In genomic region chr4:140713480-140714365, GRCm38 (mm10) we compare ENCODE assay signal across 7 mouse cellular contexts. TPM values are rescaled to one million over a fixed set of nuclear protein-coding genes. Genes with fewer than 3 reads are reported as not detected.
DNase-seq lines count a peak whose midpoint lies in the region; ATAC-seq and TF ChIP-seq lines count a peak whose summit lies in the region.

No protein-coding gene starts in this region.

- peak; percentile 98 for TF ChIP-seq CTCF in kidney, adult 2 months (conservative IDR thresholded peaks at IDR 0.05; ENCODE audit: insufficient read depth, insufficient read length, low read depth, low read length)

- H3K4me1 ChIP-seq in embryonic facial prominence, embryonic 11.5 days (ENCODE audit: control insufficient read depth, insufficient read depth, low read length): no peaks in the 10 kb centered on the region
- H3K4me1 ChIP-seq in kidney, adult 2 months (ENCODE audit: control insufficient read depth, insufficient read depth, low read length): no peaks in the 10 kb centered on the region
- H3K4me1 ChIP-seq in limb, embryonic 12.5 days (replicated peaks): peaks cover 12% of the 10 kb centered on the region
- peaks cover 20% of the 10 kb centered on the region for H3K4me1 ChIP-seq in midbrain, embryonic 15.5 days

- DNase-seq in adrenal gland, adult 8-10 months: peak; percentile 85
- peak; percentile 85 for DNase-seq in embryonic facial prominence, embryonic 11.5 days (ENCODE audit: low spot score)
- peak; percentile 96 for DNase-seq in heart, adult 18-20 months
- DNase-seq in kidney, adult 2 months: peak; percentile 92
- peak; percentile 68 to 84 for DNase-seq in spleen, adult 18-20 months

- no peak overlapping the region for H3K9ac ChIP-seq in embryonic facial prominence, embryonic 11.5 days (replicated peaks; ENCODE audit: low read length)
- H3K9ac ChIP-seq in limb, embryonic 12.5 days (replicated peaks): no peak overlapping the region
- no peak overlapping the region for H3K9ac ChIP-seq in midbrain, embryonic 15.5 days

- H3K4me2 ChIP-seq in embryonic facial prominence, embryonic 11.5 days (ENCODE audit: low read depth, low read length): no peak overlapping the region
- H3K4me2 ChIP-seq in limb, embryonic 12.5 days: no peak overlapping the region
- no peak overlapping the region for H3K4me2 ChIP-seq in midbrain, embryonic 15.5 days

- 63% methylated on average over 29 of the region's 29 CpGs for WGBS in embryonic facial prominence, embryonic 11.5 days
- WGBS in kidney, adult 2 months: 45% methylated on average over 29 of the region's 29 CpGs
- 63% methylated on average over 29 of the region's 29 CpGs for WGBS in limb, embryonic 12.5 days
- 23% methylated on average over 29 of the region's 29 CpGs for WGBS in midbrain, embryonic 15.5 days

- no peaks in the 10 kb centered on the region for H3K9me3 ChIP-seq in embryonic facial prominence, embryonic 11.5 days (replicated peaks; ENCODE audit: control insufficient read depth, low read length)
- no peaks in the 10 kb centered on the region for H3K9me3 ChIP-seq in limb, embryonic 12.5 days
- no peaks in the 10 kb centered on the region for H3K9me3 ChIP-seq in midbrain, embryonic 15.5 days

- no peak overlapping the region for H3K4me3 ChIP-seq in embryonic facial prominence, embryonic 11.5 days (ENCODE audit: low read depth, low read length)
- no peak overlapping the region for H3K4me3 ChIP-seq in kidney, adult 2 months (ENCODE audit: insufficient read depth, low read depth, low read length)
- no peak overlapping the region for H3K4me3 ChIP-seq in limb, embryonic 12.5 days (replicated peaks)
- H3K4me3 ChIP-seq in midbrain, embryonic 15.5 days: no peak overlapping the region

- no peak for TF ChIP-seq POLR2A in kidney, adult 2 months (IDR thresholded peaks at IDR 0.05; ENCODE audit: low read depth, low read length)

- H3K36me3 ChIP-seq in embryonic facial prominence, embryonic 11.5 days (replicated peaks; ENCODE audit: control insufficient read depth, insufficient read depth, low read depth, low read length): peaks cover 53% of the 10 kb centered on the region
- H3K36me3 ChIP-seq in kidney, adult 2 months (ENCODE audit: control insufficient read depth, insufficient read depth, low read length): no peaks in the 10 kb centered on the region; the same call in 1 of the 2 replicates
- H3K36me3 ChIP-seq in limb, embryonic 12.5 days: peaks cover 100% of the 10 kb centered on the region
- peaks cover 66% of the 10 kb centered on the region for H3K36me3 ChIP-seq in midbrain, embryonic 15.5 days (replicated peaks)

- H3K27ac ChIP-seq in embryonic facial prominence, embryonic 11.5 days (replicated peaks; ENCODE audit: low read depth, low read length): no peak overlapping the region
- no peak overlapping the region for H3K27ac ChIP-seq in kidney, adult 2 months (ENCODE audit: insufficient read depth, low read depth, low read length)
- H3K27ac ChIP-seq in limb, embryonic 12.5 days: peak overlapping the region; percentile 64; the same call in 1 of the 2 replicates
- H3K27ac ChIP-seq in midbrain, embryonic 15.5 days: peak overlapping the region; percentile 58

- no peaks in the 10 kb centered on the region for H3K27me3 ChIP-seq in embryonic facial prominence, embryonic 11.5 days (ENCODE audit: control insufficient read depth, insufficient read depth, low read length)
- no peaks in the 10 kb centered on the region for H3K27me3 ChIP-seq in kidney, adult 2 months (replicated peaks; ENCODE audit: control insufficient read depth, insufficient read depth, low read length)
- H3K27me3 ChIP-seq in limb, embryonic 12.5 days: no peaks in the 10 kb centered on the region
- H3K27me3 ChIP-seq in midbrain, embryonic 15.5 days (replicated peaks): no peaks in the 10 kb centered on the region

- ATAC-seq in embryonic facial prominence, embryonic 11.5 days (replicated peaks; ENCODE audit: insufficient number of reproducible peaks, low FRiP score, low TSS enrichment, low read depth): peak; percentile 54
- ATAC-seq in limb, embryonic 12.5 days (ENCODE audit: insufficient number of reproducible peaks, insufficient read depth, low FRiP score, low TSS enrichment, low read depth): peak; percentile 15; the same call in 1 of the 2 replicates
- ATAC-seq in midbrain, embryonic 15.5 days (replicated peaks): peak; percentile 84

RNA-seq across cellular contexts. Expression of gene Rcc2, which starts 13.4 kb away (rescaled TPM):
- total RNA-seq in adrenal gland, adult 8-10 months (2022): 10 to 100 TPM; 71.0 to 87.5 (median 77.3) TPM
- polyA plus RNA-seq in embryonic facial prominence, embryonic 11.5 days (2014; fragmentation: Nextera tagmentation; extraction: Ambion mirVana): 69.8 and 87.5 TPM in 2 replicates
- total RNA-seq in heart, adult 18-20 months (2021): 10 to 100 TPM; 12.2 to 14.9 TPM
- 18.7 and 20.9 TPM in 2 replicates for polyA plus RNA-seq in kidney, adult 2 months (2012; rRNA removed)
- 75.8 and 139 TPM in 2 replicates for polyA plus RNA-seq in limb, embryonic 12.5 days (2016; fragmentation: Nextera tagmentation; extraction: Ambion mirVana)
- polyA plus RNA-seq in midbrain, embryonic 15.5 days (2015; fragmentation: Nextera tagmentation; extraction: Ambion mirVana): 28.1 and 34.9 TPM in 2 replicates

RNA-seq across cellular contexts. Expression of gene Padi6, which starts 28.7 kb away (rescaled TPM):
- not detected for total RNA-seq in adrenal gland, adult 8-10 months (2022)
- not detected in 2 replicates for polyA plus RNA-seq in embryonic facial prominence, embryonic 11.5 days (2014; fragmentation: Nextera tagmentation; extraction: Ambion mirVana)
- not detected for total RNA-seq in heart, adult 18-20 months (2021)
- not detected in 2 replicates for polyA plus RNA-seq in kidney, adult 2 months (2012; rRNA removed)
- not detected in 2 replicates for polyA plus RNA-seq in limb, embryonic 12.5 days (2016; fragmentation: Nextera tagmentation; extraction: Ambion mirVana)
- polyA plus RNA-seq in midbrain, embryonic 15.5 days (2015; fragmentation: Nextera tagmentation; extraction: Ambion mirVana): 0.12 TPM in 1 of 2 replicates, not detected in the other

RNA-seq across cellular contexts. Expression of gene Arhgef10l, which starts 47.9 kb away (rescaled TPM):
- total RNA-seq in adrenal gland, adult 8-10 months (2022): 10 to 100 TPM; 13.3 to 46.3 (median 28.5) TPM
- polyA plus RNA-seq in embryonic facial prominence, embryonic 11.5 days (2014; fragmentation: Nextera tagmentation; extraction: Ambion mirVana): 8.7 and 10.5 TPM in 2 replicates
- total RNA-seq in heart, adult 18-20 months (2021): 10 to 100 TPM; 68.5 to 72.7 TPM
- 42.0 and 56.2 TPM in 2 replicates for polyA plus RNA-seq in kidney, adult 2 months (2012; rRNA removed)
- 18.1 and 20.0 TPM in 2 replicates for polyA plus RNA-seq in limb, embryonic 12.5 days (2016; fragmentation: Nextera tagmentation; extraction: Ambion mirVana)
- polyA plus RNA-seq in midbrain, embryonic 15.5 days (2015; fragmentation: Nextera tagmentation; extraction: Ambion mirVana): 30.7 and 31.5 TPM in 2 replicates

Comparison
In these comparisons a context has a peak if more than half of its experiments do, and no peak if none do; other contexts are left out.
1. ATAC-seq: peak in every context shown above with its lines; median percentile 84 in midbrain, embryonic 15.5 days; 54 in embryonic facial prominence, embryonic 11.5 days; 15 in limb, embryonic 12.5 days.
2. H3K27ac ChIP-seq: peak in limb, embryonic 12.5 days (single experiment) and midbrain, embryonic 15.5 days (single experiment); none in embryonic facial prominence, embryonic 11.5 days (single experiment) and kidney, adult 2 months (single experiment).
3. Peak in every context shown above with its lines, with median percentiles within 50 percentile points of each other: DNase-seq.